Mouse (Mus musculus): ENCODE measurements around the gene Gimap7. TPM values are rescaled to one million over a fixed set of nuclear protein-coding genes. Genes with fewer than 3 reads are reported as not detected.

The Gimap7 gene
- 0.37 and 0.47 TPM in 2 replicates for total RNA-seq (2014; rRNA removed)
- 0.19 and 0.35 TPM in 2 replicates for polyA plus RNA-seq (2012; rRNA removed)

- 73% methylated on average over 2 of the region's 2 CpGs for WGBS
- Histone ChIP-seq H3K27me3 (ENCODE audit: control insufficient read depth, insufficient read depth, low read length) (no peaks in the 10 kb centered on the region), H3K27ac (replicated peaks; ENCODE audit: insufficient read depth, low read depth, low read length) (no peak within 1 kb of the TSS), H3K9ac (ENCODE audit: low read depth, low read length) (no peak within 1 kb of the TSS), H3K79me2 (ENCODE audit: control insufficient read depth, insufficient read depth, low read length) (no peaks in the 10 kb centered on the region), H3K4me3 (ENCODE audit: insufficient read depth, low read depth, low read length) (no peak within 1 kb of the TSS), H3K4me1 (ENCODE audit: control insufficient read depth, insufficient read depth, low read length) (no peaks in the 10 kb centered on the region), H3K36me3 (ENCODE audit: control insufficient read depth, insufficient read depth, low read length) (no peaks in the 10 kb centered on the region)
- DNase-seq (ENCODE audit: extremely low read depth, low read depth, low spot score): no peak
- TF ChIP-seq POLR2A (IDR thresholded peaks at IDR 0.05; ENCODE audit: extremely low read depth, insufficient read depth, low read length) (no peak), CTCF (IDR thresholded peaks at IDR 0.05; ENCODE audit: low read depth, low read length) (no peak)
Measured at GRCm38 (mm10) chr6:48718455-48718854, at the start of gene Gimap7, which contains the start of gene Gm28053. Gimap7 (plus strand) TSS chr6:48718621. Gm28053 (plus strand) TSS chr6:48718607.

GRCm38 (mm10) chr6:48669446-48669969 is 48.9 kb upstream of the Gimap7 start:
- TF ChIP-seq CTCF (IDR thresholded peaks at IDR 0.05; ENCODE audit: low read depth, low read length): no peak
- TF ChIP-seq POLR2A (IDR thresholded peaks at IDR 0.05; ENCODE audit: extremely low read depth, insufficient read depth, low read length): no peak
- no peak overlapping the region for H3K27ac ChIP-seq (replicated peaks; ENCODE audit: insufficient read depth, low read depth, low read length)
- peaks cover 17% of the 10 kb centered on the region for H3K4me1 ChIP-seq (ENCODE audit: control insufficient read depth, insufficient read depth, low read length)
- no peaks in the 10 kb centered on the region for H3K79me2 ChIP-seq (ENCODE audit: control insufficient read depth, insufficient read depth, low read length)
- no peak overlapping the region for H3K4me3 ChIP-seq (ENCODE audit: insufficient read depth, low read depth, low read length)
- WGBS: 84% methylated on average over 2 of the region's 2 CpGs
- DNase-seq (ENCODE audit: extremely low read depth, low read depth, low spot score): no peak
- no peaks in the 10 kb centered on the region for H3K27me3 ChIP-seq (ENCODE audit: control insufficient read depth, insufficient read depth, low read length)
- H3K9ac ChIP-seq (ENCODE audit: low read depth, low read length): no peak overlapping the region
- no peaks in the 10 kb centered on the region for H3K36me3 ChIP-seq (ENCODE audit: control insufficient read depth, insufficient read depth, low read length)

- H3K4me3 ChIP-seq (ENCODE audit: insufficient read depth, low read depth, low read length): no peak overlapping the region
- peaks cover 3% of the 10 kb centered on the region; the same call in 1 of the 2 replicates for H3K79me2 ChIP-seq (ENCODE audit: control insufficient read depth, insufficient read depth, low read length)
- DNase-seq (ENCODE audit: extremely low read depth, low read depth, low spot score): no peak
- H3K27ac ChIP-seq (replicated peaks; ENCODE audit: insufficient read depth, low read depth, low read length): peak overlapping the region; percentile 20
- 96% methylated on average over 9 of the region's 9 CpGs for WGBS
- peaks cover 16% of the 10 kb centered on the region; the same call in 1 of the 2 replicates for H3K4me1 ChIP-seq (ENCODE audit: control insufficient read depth, insufficient read depth, low read length)
- no peaks in the 10 kb centered on the region for H3K27me3 ChIP-seq (ENCODE audit: control insufficient read depth, insufficient read depth, low read length)
- peaks cover 6% of the 10 kb centered on the region for H3K36me3 ChIP-seq (ENCODE audit: control insufficient read depth, insufficient read depth, low read length)
- H3K9ac ChIP-seq (ENCODE audit: low read depth, low read length): no peak overlapping the region
- TF ChIP-seq POLR2A (IDR thresholded peaks at IDR 0.05; ENCODE audit: extremely low read depth, insufficient read depth, low read length): no peak
- TF ChIP-seq CTCF (IDR thresholded peaks at IDR 0.05; ENCODE audit: low read depth, low read length): no peak
Measured at GRCm38 (mm10) chr6:48674291-48675058, 43.9 kb upstream of the Gimap7 start.

- TF ChIP-seq CTCF (IDR thresholded peaks at IDR 0.05; ENCODE audit: low read depth, low read length) (no peak), POLR2A (IDR thresholded peaks at IDR 0.05; ENCODE audit: extremely low read depth, insufficient read depth, low read length) (no peak)
- Histone ChIP-seq H3K4me1 (ENCODE audit: control insufficient read depth, insufficient read depth, low read length) (peaks cover 16% of the 10 kb centered on the region; the same call in 1 of the 2 replicates), H3K79me2 (ENCODE audit: control insufficient read depth, insufficient read depth, low read length) (peaks cover 3% of the 10 kb centered on the region; the same call in 1 of the 2 replicates), H3K4me3 (ENCODE audit: insufficient read depth, low read depth, low read length) (peak overlapping the region; percentile 75), H3K27ac (replicated peaks; ENCODE audit: insufficient read depth, low read depth, low read length) (peak overlapping the region; percentile 95), H3K27me3 (ENCODE audit: control insufficient read depth, insufficient read depth, low read length) (no peaks in the 10 kb centered on the region), H3K36me3 (ENCODE audit: control insufficient read depth, insufficient read depth, low read length) (peaks cover 7% of the 10 kb centered on the region), H3K9ac (ENCODE audit: low read depth, low read length) (peak overlapping the region; percentile 76)
- DNase-seq (ENCODE audit: extremely low read depth, low read depth, low spot score): no peak
- 26% methylated on average over 10 of the region's 10 CpGs for WGBS
Measured at GRCm38 (mm10) chr6:48675400-48675930, 43.0 kb upstream of the Gimap7 start.

GRCm38 (mm10) chr6:48675931-48676859 is 42.2 kb upstream of the Gimap7 start, which contains the start of gene Gimap9:
Gimap9 (plus strand) TSS chr6:48676129.
- Histone ChIP-seq H3K4me3 (ENCODE audit: insufficient read depth, low read depth, low read length) (peak within 1 kb of the TSS; percentile 75), H3K9ac (ENCODE audit: low read depth, low read length) (peak within 1 kb of the TSS; percentile 76), H3K36me3 (ENCODE audit: control insufficient read depth, insufficient read depth, low read length) (peaks cover 7% of the 10 kb centered on the region), H3K79me2 (ENCODE audit: control insufficient read depth, insufficient read depth, low read length) (peaks cover 3% of the 10 kb centered on the region; the same call in 1 of the 2 replicates), H3K4me1 (ENCODE audit: control insufficient read depth, insufficient read depth, low read length) (peaks cover 16% of the 10 kb centered on the region; the same call in 1 of the 2 replicates), H3K27ac (replicated peaks; ENCODE audit: insufficient read depth, low read depth, low read length) (peak within 1 kb of the TSS; percentile 95), H3K27me3 (ENCODE audit: control insufficient read depth, insufficient read depth, low read length) (no peaks in the 10 kb centered on the region)
- TF ChIP-seq POLR2A (IDR thresholded peaks at IDR 0.05; ENCODE audit: extremely low read depth, insufficient read depth, low read length) (0 out of 2 replicates have a peak, but pooled peaks have one; percentile 39), CTCF (IDR thresholded peaks at IDR 0.05; ENCODE audit: low read depth, low read length) (no peak)
- peak; percentile 82 for DNase-seq (ENCODE audit: extremely low read depth, low read depth, low spot score)
- WGBS: 10% methylated on average over 13 of the region's 13 CpGs
